Mouse (Mus musculus) embryonic fibroblast, embryonic 13.5 days (primary cell): ENCODE data around the gene Rerg.

ENCODE experiments used
- CTCF ChIP-seq: IDR thresholded peaks from 2 replicates; pipeline ENCODE4 v1.5.1; 2011; ENCODE audit warnings: mild to moderate bottlenecking, control low read depth, low read length, moderate library complexity, borderline replicate concordance; ENCODE audit not compliant: insufficient read depth
- POLR2A ChIP-seq: IDR thresholded peaks from 2 replicates; pipeline ENCODE4 v1.6.1; 2011; ENCODE audit warnings: low read depth, mild to moderate bottlenecking, control low read depth, low read length, moderate library complexity

GRCm38 (mm10) chr6:137054073-137054472, 116.2 kb downstream of the Rerg start:
- TF ChIP-seq CTCF (no peak), POLR2A (no peak)
